Mouse (Mus musculus): ENCODE results near the gene Ccnt2.
A peak's percentile ranks its signal among the peaks of the same experiment; 100 is the strongest.
"Not testable (repeated sequence)": the region's sequence is repeated elsewhere in the genome, so short reads cannot be mapped to it uniquely, and the experiment has no call there.

Ccnt2 gene

GRCm38 (mm10) chr1:127773803-127774500 is at the start of gene Ccnt2:
Gene Ccnt2 (plus strand): TSS chr1:127774164.
- H3K27me3 ChIP-seq (ENCODE audit: control insufficient read depth, insufficient read depth, low read length, poor library complexity, severe bottlenecking) = no peaks in the 10 kb centered on the region
- H3K36me3 ChIP-seq (ENCODE audit: control insufficient read depth, insufficient read depth, low read length, poor library complexity, severe bottlenecking) = peaks cover 2% of the 10 kb centered on the region; the same call in 1 of the 2 replicates
- peak; percentile 100 for DNase-seq (ENCODE audit: low read depth, low spot score)

DNA sequence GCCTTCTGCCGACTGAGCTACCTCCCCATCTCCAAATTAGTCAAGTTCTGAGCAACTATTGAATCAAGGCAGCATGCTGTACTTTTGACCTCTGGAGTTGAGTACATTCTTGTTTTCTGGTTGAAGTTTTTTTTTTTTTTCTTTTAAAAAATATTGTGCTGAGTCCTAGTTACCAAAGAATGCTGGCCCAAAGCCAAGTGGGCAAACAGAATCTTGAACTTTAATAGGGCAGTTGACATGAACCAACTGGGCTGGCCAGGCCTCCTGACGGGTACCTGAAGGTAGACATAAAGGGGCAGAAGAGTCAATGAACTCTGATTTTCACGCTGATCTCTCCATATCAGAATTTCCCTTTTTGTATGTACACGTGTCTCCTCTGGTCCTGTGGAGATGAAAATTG is 44.9 kb upstream of the Ccnt2 start, which contains the start of gene Acmsd:
Gene Acmsd (plus strand): TSS at position 318 of the 400 bp plus-strand sequence.
- Histone ChIP-seq H3K27me3 (ENCODE audit: control insufficient read depth, insufficient read depth, low read length, poor library complexity, severe bottlenecking) (no peaks in the 10 kb centered on the region), H3K36me3 (ENCODE audit: control insufficient read depth, insufficient read depth, low read length, poor library complexity, severe bottlenecking) (no peaks in the 10 kb centered on the region)
- no peak for DNase-seq (ENCODE audit: low read depth, low spot score)

DNA sequence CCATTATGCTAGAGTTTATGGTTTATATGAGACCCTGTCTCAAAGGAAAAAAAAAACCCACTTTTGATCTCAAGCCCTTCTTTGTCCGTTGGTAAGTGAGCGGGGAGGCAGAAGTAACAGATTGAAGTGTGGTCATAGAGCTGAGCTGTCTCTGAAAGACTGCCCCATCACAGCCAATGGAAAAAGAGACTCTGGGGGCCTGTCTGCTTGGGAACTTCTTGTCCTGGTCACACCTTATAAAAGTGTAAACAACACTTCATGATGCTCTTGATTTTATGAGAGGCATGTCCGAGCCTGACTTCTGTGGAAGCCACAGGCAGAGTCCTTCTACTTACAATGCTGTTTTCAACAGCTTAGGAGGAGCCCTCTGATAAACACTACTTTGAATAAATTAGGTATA is 42.9 kb upstream of the Ccnt2 start:
- no peaks in the 10 kb centered on the region for H3K27me3 ChIP-seq (ENCODE audit: control insufficient read depth, insufficient read depth, low read length, poor library complexity, severe bottlenecking)
- no peak for DNase-seq (ENCODE audit: low read depth, low spot score)
- H3K36me3 ChIP-seq (ENCODE audit: control insufficient read depth, insufficient read depth, low read length, poor library complexity, severe bottlenecking) = no peaks in the 10 kb centered on the region

DNA sequence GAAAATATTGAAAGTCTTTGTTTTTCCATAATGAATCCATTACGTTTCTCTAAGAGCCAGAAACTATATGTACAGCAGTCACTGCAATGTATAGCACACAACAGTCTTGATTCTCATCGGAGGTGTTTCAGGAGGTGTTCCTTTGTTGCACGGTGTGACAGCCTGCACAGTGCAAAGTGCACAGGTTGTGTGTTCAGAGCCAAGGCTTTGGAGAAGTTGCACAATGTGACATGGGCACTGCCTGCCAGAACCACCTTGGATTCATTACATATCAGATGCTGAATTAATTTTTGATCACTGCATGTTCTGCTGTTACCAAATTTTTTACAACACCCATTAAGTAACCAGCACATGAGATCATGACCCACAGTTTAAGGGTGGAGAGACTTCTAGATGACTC is 41.5 kb upstream of the Ccnt2 start:
- Histone ChIP-seq H3K36me3 (ENCODE audit: control insufficient read depth, insufficient read depth, low read length, poor library complexity, severe bottlenecking) (no peaks in the 10 kb centered on the region), H3K27me3 (ENCODE audit: control insufficient read depth, insufficient read depth, low read length, poor library complexity, severe bottlenecking) (no peaks in the 10 kb centered on the region)
- no peak for DNase-seq (ENCODE audit: low read depth, low spot score)

DNA sequence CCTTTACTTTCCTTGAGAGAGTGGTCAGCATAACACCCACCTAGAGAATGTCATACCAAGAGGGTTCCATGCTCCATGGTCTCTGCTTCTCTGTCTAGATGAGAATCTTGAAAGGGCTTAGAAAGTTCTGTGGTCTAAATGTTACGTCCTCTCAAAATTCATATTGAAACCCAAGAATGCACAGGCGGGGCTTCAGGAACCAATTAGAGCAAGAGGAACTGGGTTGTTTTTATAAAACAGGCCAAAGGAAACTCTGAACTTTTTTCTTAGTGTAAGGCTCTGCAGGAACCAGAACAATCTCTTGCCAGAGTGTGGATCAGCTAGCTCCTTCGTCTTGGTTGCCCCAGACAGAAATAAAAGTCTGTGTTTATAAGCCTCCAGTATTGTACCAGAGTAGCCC is 41.1 kb upstream of the Ccnt2 start:
- no peaks in the 10 kb centered on the region for H3K27me3 ChIP-seq (ENCODE audit: control insufficient read depth, insufficient read depth, low read length, poor library complexity, severe bottlenecking)
- DNase-seq (ENCODE audit: low read depth, low spot score) = no peak
- no peaks in the 10 kb centered on the region for H3K36me3 ChIP-seq (ENCODE audit: control insufficient read depth, insufficient read depth, low read length, poor library complexity, severe bottlenecking)

GRCm38 (mm10) chr1:127735356-127735755 is 38.6 kb upstream of the Ccnt2 start:
- no peak for DNase-seq (ENCODE audit: low read depth, low spot score)
- Histone ChIP-seq H3K36me3 (ENCODE audit: control insufficient read depth, insufficient read depth, low read length, poor library complexity, severe bottlenecking) (no peaks in the 10 kb centered on the region), H3K27me3 (ENCODE audit: control insufficient read depth, insufficient read depth, low read length, poor library complexity, severe bottlenecking) (no peaks in the 10 kb centered on the region)

- Histone ChIP-seq H3K36me3 (ENCODE audit: control insufficient read depth, insufficient read depth, low read length, poor library complexity, severe bottlenecking) (no peaks in the 10 kb centered on the region), H3K27me3 (ENCODE audit: control insufficient read depth, insufficient read depth, low read length, poor library complexity, severe bottlenecking) (no peaks in the 10 kb centered on the region)
- DNase-seq (ENCODE audit: low read depth, low spot score) = no peak
Measured at GRCm38 (mm10) chr1:127750401-127751102, 23.4 kb upstream of the Ccnt2 start.

- Histone ChIP-seq H3K27me3 (ENCODE audit: control insufficient read depth, insufficient read depth, low read length, poor library complexity, severe bottlenecking) (no peaks in the 10 kb centered on the region), H3K36me3 (ENCODE audit: control insufficient read depth, insufficient read depth, low read length, poor library complexity, severe bottlenecking) (no peaks in the 10 kb centered on the region)
- no peak for DNase-seq (ENCODE audit: low read depth, low spot score)
Measured at GRCm38 (mm10) chr1:127755806-127756205, 18.2 kb upstream of the Ccnt2 start.

DNA sequence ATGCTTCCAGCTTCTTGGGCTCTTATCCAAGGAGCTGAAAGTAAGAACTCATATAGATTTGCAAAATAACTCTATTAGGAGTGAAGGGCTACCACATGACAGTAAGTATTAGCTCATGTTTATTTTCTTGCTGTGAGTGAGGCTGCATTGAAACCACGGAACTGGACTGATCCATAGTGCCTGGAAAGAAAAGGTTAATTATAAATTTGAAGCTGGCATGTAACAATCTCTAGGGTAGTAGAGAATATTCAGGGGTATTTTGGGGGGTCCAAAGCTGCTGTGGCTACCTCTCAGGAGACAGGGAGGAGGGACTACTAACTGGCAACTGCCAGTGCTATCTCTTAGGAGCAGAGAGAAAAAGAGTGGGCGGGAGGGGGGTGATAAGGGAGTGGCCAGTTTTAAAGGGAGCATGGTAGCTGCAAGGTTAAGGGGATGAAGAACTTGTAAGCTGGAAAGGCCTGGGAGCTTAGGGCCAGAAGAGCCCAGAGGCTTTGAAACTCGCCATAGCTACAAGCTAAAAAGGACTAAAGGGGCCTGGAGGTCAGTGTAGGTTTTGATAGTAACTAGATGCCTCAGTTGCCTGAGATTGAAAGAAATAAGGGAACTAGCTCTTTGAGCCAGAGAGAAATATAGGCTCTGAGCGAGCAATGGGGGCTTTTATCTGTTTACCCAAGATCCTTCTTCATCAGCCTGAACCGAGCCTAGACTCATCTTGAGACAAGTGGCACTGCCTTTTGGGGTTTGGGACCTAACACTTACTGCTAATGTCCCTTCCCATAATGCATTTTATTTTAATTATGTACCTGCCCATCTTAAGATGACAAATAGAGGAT is 17.4 kb upstream of the Ccnt2 start:
- Histone ChIP-seq H3K36me3 (ENCODE audit: control insufficient read depth, insufficient read depth, low read length, poor library complexity, severe bottlenecking) (no peaks in the 10 kb centered on the region), H3K27me3 (ENCODE audit: control insufficient read depth, insufficient read depth, low read length, poor library complexity, severe bottlenecking) (no peaks in the 10 kb centered on the region)
- DNase-seq (ENCODE audit: low read depth, low spot score) = no peak

- not testable (repeated sequence) for H3K36me3 ChIP-seq (ENCODE audit: control insufficient read depth, insufficient read depth, low read length, poor library complexity, severe bottlenecking); H3K27me3 ChIP-seq (ENCODE audit: control insufficient read depth, insufficient read depth, low read length, poor library complexity, severe bottlenecking); DNase-seq (ENCODE audit: low read depth, low spot score)
Measured at GRCm38 (mm10) chr1:127757164-127757545, 16.8 kb upstream of the Ccnt2 start.

DNA sequence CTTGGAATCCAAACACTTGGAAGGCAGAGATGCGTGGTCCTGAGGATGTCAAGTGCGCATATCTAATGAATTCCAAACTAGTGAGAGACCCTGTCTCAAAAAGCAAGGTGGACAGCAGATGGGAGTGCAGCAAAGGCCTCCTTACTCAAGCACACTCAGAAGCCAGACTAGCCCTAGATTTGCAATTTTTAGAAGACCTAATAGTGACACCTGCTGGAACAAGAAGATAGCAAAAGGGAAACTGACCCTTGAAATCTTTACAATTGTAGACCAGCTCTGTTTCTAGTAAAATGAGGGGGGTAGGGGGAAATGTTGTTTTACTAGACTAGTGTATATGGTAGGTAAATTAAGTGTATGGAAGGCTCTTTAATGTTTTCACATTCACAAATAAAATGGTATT is 8.5 kb upstream of the Ccnt2 start:
- H3K27me3 ChIP-seq (ENCODE audit: control insufficient read depth, insufficient read depth, low read length, poor library complexity, severe bottlenecking) = no peaks in the 10 kb centered on the region
- peak; percentile 60 for DNase-seq (ENCODE audit: low read depth, low spot score)
- H3K36me3 ChIP-seq (ENCODE audit: control insufficient read depth, insufficient read depth, low read length, poor library complexity, severe bottlenecking) = no peaks in the 10 kb centered on the region

- DNase-seq (ENCODE audit: low read depth, low spot score) = no peak
- H3K36me3 ChIP-seq (ENCODE audit: control insufficient read depth, insufficient read depth, low read length, poor library complexity, severe bottlenecking) = no peaks in the 10 kb centered on the region
- H3K27me3 ChIP-seq (ENCODE audit: control insufficient read depth, insufficient read depth, low read length, poor library complexity, severe bottlenecking) = no peaks in the 10 kb centered on the region
Measured at GRCm38 (mm10) chr1:127766741-127767140, 7.2 kb upstream of the Ccnt2 start.

DNA sequence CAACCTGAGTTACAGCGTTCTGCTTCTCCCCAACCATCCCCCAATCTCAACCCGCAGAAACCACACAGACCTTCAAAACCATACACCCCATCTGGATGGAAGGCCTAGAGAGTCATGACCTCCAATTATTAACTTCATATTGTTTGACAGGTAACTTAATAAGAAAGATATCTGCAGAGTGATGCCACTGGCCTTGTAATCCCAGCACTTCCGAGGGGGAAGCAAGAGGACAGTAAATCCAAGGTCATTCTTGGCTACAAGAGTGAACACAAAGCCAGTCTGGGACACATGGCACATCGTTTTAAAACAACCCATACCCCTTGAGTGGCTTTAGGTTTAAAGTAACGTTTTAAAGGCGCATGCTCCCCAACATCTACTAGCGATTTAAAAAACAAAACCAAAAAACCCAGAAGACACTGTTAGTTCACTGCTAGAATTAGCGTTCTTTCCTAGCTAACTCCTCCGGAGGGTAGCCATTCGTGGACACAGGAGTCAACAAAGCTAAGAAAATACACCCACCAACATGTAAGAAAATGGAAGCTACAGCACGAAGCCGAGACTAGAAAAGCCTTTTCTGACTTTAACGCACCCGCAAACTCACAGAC is 664 bp upstream of the Ccnt2 start:
- H3K36me3 ChIP-seq (ENCODE audit: control insufficient read depth, insufficient read depth, low read length, poor library complexity, severe bottlenecking) = 0 out of 2 replicates have a peak, but pooled peaks cover 2% of the 10 kb centered on the region
- H3K27me3 ChIP-seq (ENCODE audit: control insufficient read depth, insufficient read depth, low read length, poor library complexity, severe bottlenecking) = no peaks in the 10 kb centered on the region
- no peak for DNase-seq (ENCODE audit: low read depth, low spot score)

- Histone ChIP-seq H3K27me3 (ENCODE audit: control insufficient read depth, insufficient read depth, low read length, poor library complexity, severe bottlenecking) (no peaks in the 10 kb centered on the region), H3K36me3 (ENCODE audit: control insufficient read depth, insufficient read depth, low read length, poor library complexity, severe bottlenecking) (peaks cover 2% of the 10 kb centered on the region; the same call in 1 of the 2 replicates)
- no peak for DNase-seq (ENCODE audit: low read depth, low spot score)
Measured at GRCm38 (mm10) chr1:127774501-127774880, 527 bp downstream of the Ccnt2 start.

All from splenic B cell, adult 2 months (primary cell).